Comparison of ENCODE assay signal across 8 mouse cellular contexts in genomic region chr10:94147391-94147755, GRCm38 (mm10). TPM values are rescaled to one million over a fixed set of nuclear protein-coding genes. Genes with fewer than 3 reads are reported as not detected.
A peak's percentile ranks its signal among the peaks of the same experiment; 100 is the strongest.
DNase-seq lines count a peak whose midpoint lies in the region; ATAC-seq and TF ChIP-seq lines count a peak whose summit lies in the region.

No protein-coding gene starts in this region.

- POLR2A ChIA-PET in Patski (lab: Charles Lee) = no interaction called here

- H3K36me3 ChIP-seq in heart, embryonic 13.5 days = no peaks in the 10 kb centered on the region
- no peaks in the 10 kb centered on the region for H3K36me3 ChIP-seq in hindbrain, embryonic 11.5 days (ENCODE audit: control insufficient read depth, insufficient read depth, low read length)
- H3K36me3 ChIP-seq in midbrain, embryonic 11.5 days (ENCODE audit: control insufficient read depth, insufficient read depth, low read length) = no peaks in the 10 kb centered on the region

- CTCF ChIA-PET in Patski (lab: Charles Lee) = interaction anchor here (1.3 kb wide), 1 partner anchor 19 kb away, joined by 4 read pairs; no protein-coding TSS in a partner anchor

- in situ Hi-C loops in Patski (cut with MboI; ENCODE audit: low pct_unique_long_range_greater_than_20kb) = no loop called here

- ATAC-seq in heart, embryonic 13.5 days (ENCODE audit: extremely low read depth, insufficient number of reproducible peaks, low FRiP score, low TSS enrichment) = no peak
- ATAC-seq in Patski = peak; percentile 48
- no peak for ATAC-seq in hindbrain, embryonic 11.5 days (ENCODE audit: low FRiP score)
- no peak for ATAC-seq in midbrain, embryonic 11.5 days (ENCODE audit: low FRiP score)

- H3K9me3 ChIP-seq in heart, embryonic 13.5 days = no peaks in the 10 kb centered on the region
- no peaks in the 10 kb centered on the region for H3K9me3 ChIP-seq in hindbrain, embryonic 11.5 days (ENCODE audit: control insufficient read depth, low read length)
- H3K9me3 ChIP-seq in midbrain, embryonic 11.5 days (ENCODE audit: control insufficient read depth, low read length) = no peaks in the 10 kb centered on the region

- peak overlapping the region; percentile 90 for H3K4me3 ChIP-seq in heart, embryonic 13.5 days
- peak overlapping the region; percentile 76 for H3K4me3 ChIP-seq in hindbrain, embryonic 11.5 days (ENCODE audit: low read depth, low read length)
- H3K4me3 ChIP-seq in midbrain, embryonic 11.5 days (ENCODE audit: low read depth, low read length) = peak overlapping the region; percentile 90

- peak overlapping the region; percentile 96 for H3K9ac ChIP-seq in heart, embryonic 13.5 days
- peak overlapping the region; percentile 82 for H3K9ac ChIP-seq in hindbrain, embryonic 11.5 days (ENCODE audit: low read depth, low read length)
- peak overlapping the region; percentile 96; the same call in 1 of the 2 replicates for H3K9ac ChIP-seq in midbrain, embryonic 11.5 days (ENCODE audit: low read length)

- DNase-seq in heart, adult 8-10 months (ENCODE audit: low spot score) = no peak
- no peak for DNase-seq in Patski (ENCODE audit: low read depth, low spot score)
- DNase-seq in hindbrain, embryonic 11.5 days (ENCODE audit: low spot score) = no peak
- no peak for DNase-seq in midbrain, embryonic 11.5 days (ENCODE audit: low spot score, missing footprints)
- DNase-seq in embryo, embryonic 10 days (ENCODE audit: low spot score) = no peak
- no peak for DNase-seq in layer of hippocampus, postnatal 10 days (ENCODE audit: low spot score in 2 of 2)
- DNase-seq in right cerebral cortex, postnatal 14 days = no peak

- H3K27me3 ChIP-seq in heart, embryonic 13.5 days (replicated peaks) = no peaks in the 10 kb centered on the region
- no peaks in the 10 kb centered on the region for H3K27me3 ChIP-seq in Patski
- H3K27me3 ChIP-seq in hindbrain, embryonic 11.5 days (ENCODE audit: control insufficient read depth, insufficient read depth, low read length) = no peaks in the 10 kb centered on the region
- no peaks in the 10 kb centered on the region for H3K27me3 ChIP-seq in midbrain, embryonic 11.5 days (ENCODE audit: control insufficient read depth, insufficient read depth, low read length)

- no peak for TF ChIP-seq CTCF in Patski (IDR thresholded peaks at IDR 0.05)

- peak overlapping the region; percentile 93; the same call in 1 of the 2 replicates for H3K27ac ChIP-seq in heart, embryonic 13.5 days (replicated peaks)
- H3K27ac ChIP-seq in hindbrain, embryonic 11.5 days (ENCODE audit: low read depth, low read length) = no peak overlapping the region
- no peak overlapping the region for H3K27ac ChIP-seq in midbrain, embryonic 11.5 days (ENCODE audit: low read depth, low read length)

- H3K4me2 ChIP-seq in heart, embryonic 13.5 days = peak overlapping the region; percentile 74
- peak overlapping the region; percentile 55 for H3K4me2 ChIP-seq in hindbrain, embryonic 11.5 days (replicated peaks; ENCODE audit: low read depth, low read length)
- peak overlapping the region; percentile 56 for H3K4me2 ChIP-seq in midbrain, embryonic 11.5 days

- H3K4me1 ChIP-seq in heart, embryonic 13.5 days = peaks cover 37% of the 10 kb centered on the region
- peaks cover 3% of the 10 kb centered on the region; the same call in 1 of the 2 replicates for H3K4me1 ChIP-seq in hindbrain, embryonic 11.5 days (replicated peaks; ENCODE audit: control insufficient read depth, insufficient read depth, low read length)
- H3K4me1 ChIP-seq in midbrain, embryonic 11.5 days (ENCODE audit: control insufficient read depth, insufficient read depth, low read length) = peaks cover 4% of the 10 kb centered on the region; the same call in 1 of the 2 replicates

- 10% methylated on average over 8 of the region's 8 CpGs for WGBS in heart, embryonic 13.5 days
- 11% methylated on average over 8 of the region's 8 CpGs for WGBS in hindbrain, embryonic 11.5 days
- whole genome bisulfite sequencing in midbrain, embryonic 11.5 days = 9% methylated on average over 8 of the region's 8 CpGs

RNA-seq across cellular contexts. Expression of gene Nr2c1, which starts 0.5 kb away (rescaled TPM):
- polyA plus RNA-seq in heart, embryonic 13.5 days (2015; fragmentation: Nextera tagmentation; extraction: Ambion mirVana) = 5.7 and 6.0 TPM in 2 replicates
- 1 to 10 TPM; 5.7 to 6.4 (median 6.0) TPM for total RNA-seq in heart, adult 8-10 months (2022)
- 12.6 TPM for polyA plus RNA-seq in Patski (2021)
- 12.3 and 14.3 TPM in 2 replicates for polyA plus RNA-seq in hindbrain, embryonic 11.5 days (2014; fragmentation: Nextera tagmentation; extraction: Ambion mirVana)
- polyA plus RNA-seq in midbrain, embryonic 11.5 days (2014; fragmentation: Nextera tagmentation; extraction: Ambion mirVana) = 10.8 and 12.2 TPM in 2 replicates
- 1 to 10 TPM; 7.3 to 7.8 TPM for total RNA-seq in layer of hippocampus, postnatal 10 days (2021)

RNA-seq across cellular contexts. Expression of gene Ndufa12, which starts 51.1 kb away (rescaled TPM):
- polyA plus RNA-seq in heart, embryonic 13.5 days (2015; fragmentation: Nextera tagmentation; extraction: Ambion mirVana) = 496 and 581 TPM in 2 replicates
- total RNA-seq in heart, adult 8-10 months (2022) = 100 to 1,000 TPM; 725 to 883 (median 802) TPM
- polyA plus RNA-seq in Patski (2021) = 231 TPM
- polyA plus RNA-seq in hindbrain, embryonic 11.5 days (2014; fragmentation: Nextera tagmentation; extraction: Ambion mirVana) = 451 and 474 TPM in 2 replicates
- 520 and 528 TPM in 2 replicates for polyA plus RNA-seq in midbrain, embryonic 11.5 days (2014; fragmentation: Nextera tagmentation; extraction: Ambion mirVana)
- total RNA-seq in layer of hippocampus, postnatal 10 days (2021) = 100 to 1,000 TPM; 209 to 246 TPM
